Mouse (Mus musculus) lung, postnatal 10 days (tissue): ENCODE data around the gene Opcml.

ENCODE experiments used
- DNase-seq: peaks from one replicate; pipeline ENCODE4 v3.0.0; 2021

Opcml gene

DNA sequence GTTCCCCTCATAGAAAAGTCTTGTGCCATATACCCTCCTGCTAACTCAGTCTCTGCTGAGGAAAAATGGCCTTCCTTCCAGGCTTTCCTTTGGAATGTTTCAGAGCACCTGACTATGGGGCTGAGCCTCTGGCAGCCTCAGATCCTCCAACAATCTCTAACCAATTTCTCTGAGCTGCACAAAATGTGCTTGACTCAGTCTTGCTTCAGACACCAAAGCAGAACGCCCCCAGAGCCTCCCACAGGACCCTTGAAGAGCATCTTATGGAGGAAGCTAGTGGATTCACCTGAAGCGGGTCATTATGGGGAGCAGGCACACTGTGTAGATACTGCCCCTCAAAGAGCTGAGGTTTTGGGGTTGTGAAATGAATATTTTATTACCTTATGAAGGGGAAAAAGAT, 386.5 kb downstream of the Opcml start:
- DNase-seq = no peak

DNA sequence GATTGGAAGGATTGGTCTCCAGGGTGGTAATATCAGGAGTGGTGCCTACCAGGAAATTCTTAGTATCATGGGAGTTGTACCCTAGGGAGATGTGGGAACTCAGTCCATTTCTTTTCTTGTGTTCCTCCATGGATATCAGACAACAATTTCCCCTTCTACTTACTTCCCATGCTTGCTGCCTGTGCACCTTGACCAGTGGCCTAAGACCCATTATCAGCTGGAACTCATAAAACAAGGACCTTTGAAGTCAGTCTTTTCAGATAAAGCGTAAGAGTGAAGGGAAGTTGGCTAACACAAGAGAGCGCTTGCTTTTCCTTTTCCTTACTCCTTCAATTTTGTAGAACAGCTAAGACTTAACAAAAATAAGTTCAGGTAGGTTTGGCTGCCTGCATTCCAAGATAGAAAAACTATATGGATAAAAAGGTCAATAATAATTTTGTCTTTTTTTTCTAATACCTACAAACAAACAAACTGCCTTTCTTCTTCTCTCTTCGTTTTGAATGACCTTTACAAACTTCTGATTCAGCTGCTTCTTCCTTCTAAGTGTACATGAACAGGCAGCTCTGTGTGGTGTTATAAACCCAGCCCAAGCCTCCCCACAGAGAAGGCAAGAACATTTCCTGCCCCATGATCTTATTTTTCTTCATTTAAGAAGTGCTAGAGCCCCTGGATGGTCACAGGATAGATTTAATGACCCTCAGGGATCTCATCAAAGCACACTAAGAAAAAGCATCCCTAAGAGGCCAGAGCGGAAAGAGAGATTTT, 387.7 kb downstream of the Opcml start:
- DNase-seq = no peak

DNA sequence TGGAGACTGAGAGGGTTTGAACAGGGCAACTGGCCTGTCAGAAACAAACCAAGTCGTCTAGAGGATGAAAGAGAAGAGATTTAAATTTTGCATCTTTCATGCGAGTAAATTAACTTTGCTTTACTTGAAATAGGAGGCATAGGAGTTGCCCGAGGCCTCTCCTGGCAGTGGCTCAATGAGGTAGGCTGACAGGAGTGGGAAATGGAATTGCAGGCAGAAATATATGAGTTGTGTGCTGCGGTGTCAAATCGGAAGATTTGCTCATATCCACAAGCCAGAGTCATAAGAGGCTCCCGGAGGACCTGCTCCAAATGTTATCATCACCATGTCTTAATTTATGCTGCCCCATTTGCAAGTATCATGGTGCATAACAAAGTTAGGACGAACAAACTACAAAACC, 391.3 kb downstream of the Opcml start:
- DNase-seq = no peak

DNA sequence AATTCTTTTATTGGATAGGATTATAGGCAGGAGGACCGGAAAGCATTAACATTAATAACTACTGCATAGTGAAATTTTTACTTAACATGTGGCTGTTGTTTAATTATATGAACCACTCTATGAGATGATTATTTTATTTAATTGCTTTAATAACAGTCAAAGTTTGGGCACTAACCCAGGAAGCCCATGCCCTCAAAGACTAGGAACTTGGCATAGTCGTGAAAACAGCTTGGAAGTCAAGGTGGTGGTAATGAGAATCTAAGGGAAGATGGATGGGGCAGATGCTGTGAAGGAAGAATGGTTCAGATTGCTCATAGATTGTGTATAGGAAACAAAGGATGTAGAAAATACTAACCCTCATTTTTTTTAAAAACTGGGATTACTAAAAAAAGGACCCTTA, 399.7 kb downstream of the Opcml start:
- no peak for DNase-seq

DNA sequence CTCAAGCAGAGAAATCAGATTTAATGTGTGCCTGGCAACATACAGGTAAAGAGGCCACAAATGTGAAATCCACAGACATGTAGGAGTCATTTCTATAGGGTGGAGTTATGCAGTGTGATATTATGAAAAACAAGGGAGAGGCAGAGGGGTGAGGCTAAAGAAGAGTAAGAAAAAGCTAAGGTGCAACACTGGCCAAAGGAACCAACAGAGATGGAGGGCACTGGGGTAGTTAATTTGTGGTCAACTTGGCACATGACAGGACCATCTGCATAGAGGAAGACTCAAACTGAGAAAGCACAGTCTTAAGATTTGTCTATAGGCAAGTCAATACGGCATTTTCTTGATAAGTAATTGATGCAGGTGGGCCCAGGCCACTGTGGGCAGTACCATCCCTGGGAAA, 400.2 kb downstream of the Opcml start:
- DNase-seq = no peak

DNA sequence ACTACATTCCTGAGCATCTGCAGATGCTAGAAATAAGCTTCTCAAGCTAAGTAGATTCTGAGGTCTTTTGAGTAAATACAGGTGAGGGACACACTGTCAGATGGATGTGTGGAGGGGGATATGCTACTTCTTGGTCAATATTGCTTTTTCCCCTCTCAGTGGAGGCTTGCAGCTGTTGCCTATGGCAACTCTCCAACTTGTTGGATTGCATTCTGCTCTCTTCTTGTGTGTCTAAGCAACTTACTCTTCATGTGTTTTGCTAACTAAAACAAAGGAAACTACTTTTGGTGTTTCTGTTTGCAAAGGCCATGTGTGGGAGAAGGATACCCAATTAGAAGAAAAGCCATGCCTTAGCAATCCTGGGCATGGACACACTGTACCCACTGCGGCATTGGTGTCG, 406.0 kb downstream of the Opcml start:
- peak; percentile 9 for DNase-seq

DNA sequence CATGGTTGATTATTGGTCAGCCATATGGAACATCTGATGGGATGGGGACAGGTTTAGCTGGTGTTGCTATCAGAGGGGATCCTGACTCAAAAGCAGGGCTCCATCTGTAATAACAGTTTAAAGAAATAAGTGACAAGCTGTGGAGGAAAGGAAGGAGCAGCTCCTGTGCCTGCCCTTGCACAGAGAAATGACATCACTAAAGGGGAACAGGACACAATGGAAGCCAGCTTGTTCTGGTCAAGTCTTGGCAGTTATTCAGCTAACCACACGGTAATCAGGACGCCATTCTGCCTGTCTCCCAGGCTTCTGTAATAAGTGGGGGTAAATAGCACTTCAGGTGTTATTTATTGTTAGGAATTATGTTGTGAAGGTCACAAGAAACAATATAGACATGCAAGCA, 406.5 kb downstream of the Opcml start:
- no peak for DNase-seq

DNA sequence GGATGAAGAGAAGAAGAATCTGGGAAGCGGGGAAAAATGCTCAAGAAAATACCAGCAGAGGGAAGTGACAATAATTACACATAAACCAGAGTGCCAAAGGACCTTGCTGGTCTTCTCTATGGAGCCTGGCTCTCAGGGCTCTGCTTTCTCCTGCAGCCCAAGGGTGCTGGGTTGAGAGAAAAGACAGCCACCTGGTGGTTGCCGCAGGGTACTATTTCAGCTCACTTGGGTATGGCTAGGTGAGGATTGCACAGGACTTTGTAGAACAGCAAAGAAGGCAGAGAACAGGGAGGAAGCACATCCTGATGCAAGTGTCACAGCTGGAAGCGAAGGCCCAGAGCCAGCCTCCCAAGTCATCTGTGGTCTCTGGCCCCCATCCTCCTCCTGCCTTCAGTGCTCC, 407.1 kb downstream of the Opcml start:
- peak; percentile 61 for DNase-seq

DNA sequence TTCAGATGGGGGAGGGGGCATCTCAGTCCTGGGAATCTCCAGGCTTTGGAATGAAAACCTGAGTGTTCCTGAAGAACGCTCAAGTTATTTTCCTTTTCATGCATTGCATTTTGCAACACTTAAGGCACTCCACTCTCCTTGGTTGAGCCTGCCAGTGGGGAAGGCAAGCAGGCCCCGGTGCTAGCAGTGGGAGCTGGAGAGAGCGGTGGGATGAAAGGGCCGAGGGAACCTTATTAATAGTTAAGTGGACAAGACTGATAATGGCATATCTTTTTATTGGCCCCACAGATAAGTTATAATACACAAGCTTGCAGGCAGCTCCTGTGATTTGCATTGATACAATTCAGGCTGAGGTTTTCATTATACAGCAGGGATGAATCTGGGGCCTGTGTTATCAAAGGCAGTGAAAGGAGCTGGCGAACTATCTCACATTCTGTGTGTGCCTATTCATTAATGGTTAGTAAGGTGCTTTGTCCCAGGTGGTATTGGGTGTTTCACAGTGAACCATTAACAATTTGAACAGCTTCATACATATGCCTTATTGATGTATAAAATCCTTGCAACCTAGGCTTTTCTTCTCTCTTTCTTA, 407.6 kb downstream of the Opcml start:
- no peak for DNase-seq

DNA sequence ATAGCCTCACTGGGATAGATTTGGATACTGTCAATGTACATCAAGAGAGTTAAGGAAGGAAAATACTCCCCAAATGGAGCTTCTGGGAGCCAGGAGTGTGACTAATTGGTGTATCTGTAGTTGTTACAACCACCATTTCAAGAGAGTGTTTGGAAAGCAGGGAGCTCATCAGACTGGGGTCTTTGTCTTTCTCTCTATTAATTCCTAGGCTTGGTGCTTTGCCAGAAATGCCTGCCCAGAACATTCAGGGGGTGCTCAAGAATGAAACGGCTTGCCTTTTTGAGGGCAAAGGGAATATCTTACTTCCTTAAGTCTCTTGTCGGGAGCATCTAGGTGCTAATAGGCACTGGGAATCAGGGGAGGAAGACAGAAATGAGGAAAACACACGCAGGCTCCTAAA, 416.9 kb downstream of the Opcml start:
- DNase-seq = no peak

DNA sequence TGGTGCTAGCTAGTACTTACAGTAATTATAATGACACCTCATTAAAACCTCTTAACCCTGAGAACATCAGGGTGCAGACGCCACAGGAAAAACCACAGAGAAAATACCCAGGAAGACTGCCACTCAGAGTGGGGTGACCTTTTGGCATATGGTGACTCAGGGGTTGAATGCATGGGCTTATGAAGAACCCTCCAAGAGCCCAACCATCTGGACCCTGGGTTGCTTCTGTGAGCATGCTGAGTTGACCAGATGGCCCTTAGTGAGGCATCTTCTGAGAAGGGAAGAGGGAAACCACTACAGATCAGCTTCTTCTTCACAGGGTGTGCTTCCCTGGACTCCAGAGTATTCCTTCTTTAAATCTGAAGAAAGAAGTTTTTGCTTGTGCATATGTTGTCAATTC, 418.1 kb downstream of the Opcml start:
- DNase-seq = no peak

DNA sequence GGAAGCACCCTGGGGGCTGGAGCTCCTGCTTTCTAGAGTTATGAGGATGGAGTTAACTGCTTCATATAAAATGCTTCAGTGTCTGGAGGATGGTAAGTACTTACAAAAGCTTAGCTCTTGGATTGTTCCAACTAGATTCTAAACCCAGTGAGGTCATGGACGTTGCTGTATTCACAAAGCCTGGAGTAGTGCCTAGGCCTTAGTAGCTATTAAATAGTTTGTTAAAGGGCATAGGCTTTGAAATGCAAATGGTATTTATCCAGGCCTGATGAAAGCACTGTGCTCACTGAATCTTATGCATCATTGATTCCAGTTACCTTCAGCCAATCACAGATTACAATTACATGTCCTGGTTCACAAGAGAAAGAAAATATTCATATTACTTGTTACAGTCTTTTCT, 421.3 kb downstream of the Opcml start:
- DNase-seq = no peak

DNA sequence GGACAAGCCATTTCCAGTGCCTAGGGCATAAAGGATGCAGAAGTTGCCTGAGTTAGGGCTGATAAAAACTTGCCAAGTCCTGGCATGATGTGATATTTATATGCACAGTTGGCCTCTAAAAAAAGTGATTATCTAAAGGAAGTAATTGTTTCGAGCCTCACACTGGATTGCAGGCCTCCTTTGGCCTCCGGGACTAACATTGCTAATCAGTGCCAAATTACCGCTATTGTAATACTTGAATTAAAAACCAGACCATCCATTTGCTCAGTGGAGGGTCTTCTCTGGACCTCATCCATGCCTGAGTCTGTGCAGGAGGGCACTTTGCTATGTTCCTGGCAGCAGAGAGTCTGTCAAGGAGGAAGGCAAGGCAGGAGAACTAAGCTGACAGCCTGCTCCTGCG, 423.3 kb downstream of the Opcml start:
- peak; percentile 29 for DNase-seq

DNA sequence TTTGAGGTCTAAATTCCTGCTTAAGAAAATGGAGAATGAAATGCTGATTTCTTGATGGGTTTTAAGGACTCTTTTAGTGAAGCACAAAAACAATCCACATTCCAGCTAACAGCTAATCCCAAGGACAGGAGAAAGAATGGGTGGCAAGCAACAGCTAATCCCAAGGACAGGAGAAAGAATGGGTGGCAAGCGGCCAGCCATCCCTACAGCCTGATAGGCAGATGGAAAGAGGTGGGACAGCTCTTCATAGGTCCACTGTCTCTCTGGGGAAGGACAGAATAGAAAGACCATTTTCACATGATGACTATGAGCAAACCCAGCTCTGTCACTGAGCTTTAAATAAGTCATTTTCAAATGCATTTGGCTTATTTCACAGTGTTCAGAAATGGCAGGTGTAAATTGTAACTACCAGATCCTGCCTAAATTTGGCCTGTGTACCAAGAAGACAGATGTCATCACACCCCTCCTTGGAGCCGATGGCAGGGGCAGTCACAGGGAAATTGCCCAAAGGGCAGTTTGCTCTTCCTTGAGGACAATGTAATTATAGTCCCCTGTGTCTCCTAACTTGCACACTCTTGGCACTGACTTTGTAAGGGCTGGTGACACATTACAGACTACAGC, 427.6 kb downstream of the Opcml start:
- no peak for DNase-seq

DNA sequence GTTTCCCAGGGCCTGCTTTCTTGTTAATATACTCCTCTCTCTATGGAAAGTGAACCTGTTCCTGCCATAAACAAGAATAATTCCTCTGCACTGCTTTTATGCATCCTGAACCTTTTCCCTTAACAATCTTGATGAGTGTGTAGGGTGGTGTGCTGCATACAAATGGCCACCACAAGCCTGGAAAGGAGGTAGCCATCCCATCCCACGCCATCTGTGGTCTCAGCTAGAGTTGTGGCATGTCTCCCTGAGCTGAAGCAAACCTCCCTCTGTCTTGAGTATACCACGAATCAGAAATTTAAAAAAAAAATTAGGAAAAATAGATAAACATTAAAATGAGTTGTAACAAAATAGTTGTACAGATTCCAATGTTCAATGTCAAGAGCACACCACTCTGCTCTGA, 432.2 kb downstream of the Opcml start:
- DNase-seq = no peak

DNA sequence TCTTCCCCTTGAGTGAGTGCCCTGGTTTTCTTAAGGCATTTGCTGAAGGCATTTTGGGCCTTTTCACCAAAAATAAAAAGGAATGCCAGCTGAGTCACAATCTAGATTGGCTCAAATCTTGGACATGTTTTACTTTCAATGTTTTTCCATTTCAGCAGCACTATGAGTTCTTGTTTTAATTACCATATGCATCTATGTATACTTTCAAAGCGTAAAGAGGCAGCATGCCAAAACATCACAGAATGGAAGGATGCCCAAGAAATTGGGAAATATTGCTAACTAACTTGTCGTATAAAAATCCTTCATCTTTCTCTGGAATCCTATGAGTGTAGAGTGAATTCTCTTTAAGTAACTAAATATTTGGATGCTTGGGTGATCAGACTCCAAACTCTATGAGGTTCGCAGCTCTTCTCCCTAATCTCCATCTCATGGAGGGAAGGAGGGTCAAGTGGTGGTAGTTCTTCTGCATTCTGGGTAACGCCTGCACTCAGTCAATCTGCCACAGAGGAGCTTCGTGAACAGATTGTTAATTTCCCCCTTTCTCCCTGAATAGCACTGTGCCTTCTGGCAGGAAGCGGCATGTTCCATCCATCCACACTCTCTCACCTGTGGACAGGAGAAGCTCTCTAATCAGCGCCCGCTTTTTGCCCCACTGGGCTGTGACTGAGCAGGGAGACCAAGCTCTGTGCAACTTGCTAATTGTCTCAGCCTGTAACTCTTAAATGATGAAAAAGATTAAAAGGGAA, 435.4 kb downstream of the Opcml start:
- no peak for DNase-seq

DNA sequence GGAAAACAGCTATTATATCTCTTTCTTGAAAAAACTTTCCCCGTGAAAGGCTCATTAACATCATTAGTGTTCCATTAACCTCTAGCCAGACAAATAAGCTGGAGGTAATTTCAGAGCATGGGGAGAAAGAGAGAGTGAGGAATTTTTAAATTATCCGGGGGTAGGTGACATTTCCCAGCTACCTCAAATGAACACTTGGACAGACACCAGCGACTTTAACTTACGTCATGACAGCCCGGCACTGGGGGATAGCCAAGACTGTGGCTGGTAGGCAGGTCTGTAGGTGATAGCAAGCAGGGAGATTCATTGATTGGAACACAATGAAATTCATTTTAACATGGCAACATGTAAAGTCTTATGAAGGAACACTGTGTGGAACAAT, 436.0 kb downstream of the Opcml start:
- no peak for DNase-seq

DNA sequence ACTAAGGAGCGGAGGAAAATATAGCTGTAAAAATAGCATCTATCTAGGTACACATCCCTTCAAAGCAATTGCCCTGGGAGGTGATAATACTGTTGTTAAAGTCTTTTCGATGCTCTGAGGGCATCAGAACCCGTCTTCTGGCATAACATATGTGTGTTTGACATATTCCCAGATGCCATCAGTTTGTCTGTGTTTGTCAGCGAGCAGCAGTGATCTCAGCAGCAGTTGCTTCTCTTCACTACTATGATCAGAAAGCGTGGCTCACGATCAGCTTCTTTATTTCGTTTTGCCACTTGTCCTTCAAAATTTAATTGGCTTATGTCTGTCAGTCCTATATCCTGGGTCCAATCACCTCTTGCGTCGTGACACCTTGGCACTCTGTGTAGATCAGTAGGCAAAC, 447.9 kb downstream of the Opcml start:
- DNase-seq = no peak

DNA sequence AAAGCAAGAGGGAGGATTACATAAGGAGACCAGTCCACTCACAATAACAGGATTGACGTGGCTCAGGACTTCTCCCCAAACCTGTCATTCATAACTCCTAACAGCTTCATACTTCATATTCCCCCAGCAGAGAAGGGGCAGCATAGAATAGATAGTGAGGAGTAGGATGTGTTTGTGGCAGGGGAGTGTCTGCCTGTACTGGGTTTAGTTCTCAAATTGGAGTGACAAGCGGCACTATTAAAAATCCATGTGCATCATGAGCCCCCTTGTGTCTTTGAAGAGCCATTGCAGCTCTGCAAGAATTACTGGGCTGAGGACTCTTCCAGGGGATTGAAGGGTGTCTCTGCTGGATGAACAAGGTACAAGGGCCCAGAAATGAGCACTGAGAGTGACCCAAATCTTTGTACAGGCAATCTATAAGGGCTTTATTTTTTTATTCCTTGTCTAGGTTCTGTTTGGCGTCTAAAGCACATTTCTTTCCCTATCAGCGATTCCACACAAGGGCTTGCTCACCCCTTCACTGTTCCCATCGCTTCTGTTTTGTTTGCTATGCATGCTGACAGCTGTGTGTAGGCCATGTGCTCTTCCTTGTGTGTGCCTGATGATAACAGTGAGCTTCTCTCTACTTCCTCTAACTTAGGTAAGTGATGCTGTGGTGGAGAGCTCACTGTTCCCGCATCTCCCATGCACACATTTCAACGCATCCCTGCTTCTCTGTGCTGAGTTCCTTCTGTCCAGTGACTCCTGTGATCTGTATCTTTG, 457.3 kb downstream of the Opcml start:
- DNase-seq = peak; percentile 9

DNA sequence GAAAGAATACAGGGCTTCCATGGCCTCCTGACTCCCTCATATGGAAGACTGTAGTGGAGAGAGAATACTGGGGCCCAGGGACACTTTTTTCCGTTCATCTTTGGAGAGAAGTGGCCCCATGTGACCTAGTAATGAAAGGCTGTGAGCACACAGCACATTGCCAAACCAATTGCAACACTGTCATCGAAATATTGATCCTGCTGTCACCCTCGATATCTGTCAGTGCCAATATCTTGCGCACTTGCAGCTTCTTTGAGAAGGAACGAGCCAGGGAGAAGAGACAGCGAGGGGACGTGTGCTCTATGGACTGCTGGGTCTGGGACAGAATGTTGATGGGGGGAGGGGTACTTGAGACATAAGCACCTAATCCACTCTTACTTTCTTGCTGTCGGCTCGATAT, 460.8 kb downstream of the Opcml start:
- no peak for DNase-seq

DNA sequence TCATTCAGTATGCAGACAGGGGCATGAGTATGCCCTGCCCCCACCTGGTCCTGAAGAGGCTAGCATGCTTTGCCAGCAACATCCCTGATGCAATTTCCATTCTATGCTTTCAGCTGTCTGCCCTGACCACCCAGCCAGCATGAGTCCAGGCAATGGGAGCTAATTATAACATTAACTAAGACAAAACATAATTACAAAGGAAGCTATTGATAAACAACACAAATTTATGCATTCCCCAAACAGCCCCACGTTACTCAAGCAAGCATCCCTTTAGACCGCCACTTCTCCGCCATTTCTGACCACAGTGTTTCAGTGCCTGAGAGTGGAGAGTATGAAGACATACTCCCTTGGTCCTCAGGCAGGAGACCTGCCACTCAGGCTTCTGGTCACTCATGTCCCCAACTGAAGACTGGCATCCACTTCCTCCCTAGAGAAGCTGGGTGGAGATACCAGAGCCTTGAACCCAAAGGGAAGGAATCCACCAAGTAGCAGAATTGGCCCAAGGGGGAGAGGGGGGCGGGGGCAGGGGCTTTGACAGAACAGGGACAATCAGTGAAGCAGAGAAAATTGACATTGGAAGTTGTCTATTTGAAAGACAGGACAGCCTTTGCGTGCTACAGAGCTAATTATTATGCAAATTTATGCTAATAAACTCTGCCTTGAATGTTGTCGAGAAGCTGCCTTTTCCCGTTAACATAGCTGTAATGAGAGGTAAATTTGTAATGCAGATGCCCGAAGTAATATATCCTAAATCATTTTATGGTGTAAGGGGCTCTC, 464.7 kb downstream of the Opcml start:
- DNase-seq = no peak

DNA sequence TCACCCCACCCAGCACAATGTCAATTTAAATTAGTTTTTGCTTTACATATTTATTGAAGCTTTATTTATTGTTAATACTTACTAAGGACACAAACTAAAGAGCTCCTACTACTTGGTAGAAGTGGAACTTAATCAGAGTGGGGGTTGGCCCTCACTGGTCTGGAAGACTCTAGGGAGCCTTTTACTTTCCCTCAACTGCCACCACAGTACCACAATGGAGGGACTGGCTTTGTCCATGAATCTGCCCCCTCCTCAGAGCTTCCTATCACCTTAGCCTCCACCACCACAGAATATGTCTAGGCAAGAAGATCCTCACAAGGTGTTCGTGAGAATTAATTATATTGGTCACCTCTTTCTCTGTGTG, 465.3 kb downstream of the Opcml start:
- no peak for DNase-seq
